Mouse (Mus musculus) bone marrow macrophage, adult 2 months (primary cell): Measurements from ENCODE around the gene Slc31a1.

Source experiments
- CTCF ChIP-seq: IDR thresholded peaks from 2 replicates; pipeline ENCODE4 v1.5.1; 2012; ENCODE audit warnings: low read depth, mild to moderate bottlenecking, low read length, moderate library complexity
- POLR2A ChIP-seq: IDR thresholded peaks from 2 replicates; pipeline ENCODE4 v1.6.1; 2012; ENCODE audit warnings: mild to moderate bottlenecking, low read depth, low read length, borderline replicate concordance

DNA sequence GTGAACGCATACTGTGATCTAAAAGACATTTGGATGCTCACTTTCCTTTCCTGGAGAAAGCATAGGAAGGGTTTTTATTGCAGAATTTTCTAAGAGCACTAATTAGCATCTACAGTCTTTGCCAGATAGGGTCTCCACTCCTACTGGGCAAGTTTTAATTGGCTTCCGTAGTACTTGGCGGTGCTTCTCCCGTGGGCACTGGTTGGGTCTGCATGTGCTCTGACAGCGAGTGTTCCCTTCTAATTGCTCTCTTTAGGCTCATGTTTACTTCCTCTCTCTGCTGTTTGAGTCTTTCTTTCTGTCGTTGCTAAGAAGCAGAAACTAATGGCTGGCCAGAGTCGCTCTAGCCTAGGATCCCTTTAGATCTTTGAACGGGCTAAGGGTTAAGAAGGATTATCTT lies 57.9 kb downstream of the Slc31a1 start:
- TF ChIP-seq CTCF (no peak), POLR2A (no peak)
